In the genomic region with DNA sequence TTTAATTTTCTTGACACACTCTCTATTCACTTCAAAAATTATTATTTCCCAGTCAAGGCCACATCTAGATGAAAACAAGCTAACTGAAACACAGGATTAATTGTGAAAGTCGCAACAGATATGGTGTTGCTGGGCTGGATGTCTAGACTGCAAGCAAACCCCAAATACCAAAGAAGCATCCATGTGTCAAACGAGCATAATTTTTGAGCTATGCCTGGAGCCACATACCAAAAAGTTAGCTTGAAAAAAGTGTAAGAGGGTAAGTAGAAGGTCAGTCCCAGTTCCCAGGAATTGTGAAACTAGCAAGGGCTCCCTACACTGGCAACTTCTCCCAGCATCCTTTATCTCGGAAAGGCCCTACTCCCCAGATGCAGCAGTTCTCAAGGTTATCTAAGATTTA, we compare ENCODE assay signal across 8 mouse cellular contexts. TPM values are rescaled to one million over a fixed set of nuclear protein-coding genes. Genes with fewer than 3 reads are reported as not detected.
DNase-seq lines count a peak whose midpoint lies in the region; ATAC-seq and TF ChIP-seq lines count a peak whose summit lies in the region.

No protein-coding gene starts in this region.

- intact Hi-C loops in gastrocnemius, postnatal 14 days (cut with DNase I; ENCODE audit: low total_unique reads) = no loop called here
- intact Hi-C loops in left cerebral cortex, postnatal 10 days (cut with DNase I) = no loop called here

- H3K27me3 ChIP-seq in embryonic facial prominence, embryonic 13.5 days = no peaks in the 10 kb centered on the region
- no peaks in the 10 kb centered on the region for H3K27me3 ChIP-seq in kidney, postnatal 0 days (ENCODE audit: insufficient read depth, low read length)
- no peaks in the 10 kb centered on the region for H3K27me3 ChIP-seq in midbrain, postnatal 0 days (ENCODE audit: insufficient read depth, low read length)

- peak overlapping the region; percentile 96 for H3K9ac ChIP-seq in embryonic facial prominence, embryonic 13.5 days
- H3K9ac ChIP-seq in kidney, postnatal 0 days (ENCODE audit: low read depth, low read length) = peak overlapping the region; percentile 94
- H3K9ac ChIP-seq in midbrain, postnatal 0 days (replicated peaks; ENCODE audit: low read length, poor library complexity, severe bottlenecking) = no peak overlapping the region

- H3K9me3 ChIP-seq in embryonic facial prominence, embryonic 13.5 days = no peaks in the 10 kb centered on the region
- H3K9me3 ChIP-seq in kidney, postnatal 0 days (replicated peaks; ENCODE audit: low read length) = no peaks in the 10 kb centered on the region
- no peaks in the 10 kb centered on the region for H3K9me3 ChIP-seq in midbrain, postnatal 0 days (ENCODE audit: low read length)

- 14% methylated on average over 3 of the region's 3 CpGs for WGBS in embryonic facial prominence, embryonic 13.5 days
- WGBS in kidney, postnatal 0 days = 9% methylated on average over 3 of the region's 3 CpGs
- WGBS in midbrain, postnatal 0 days = 20% methylated on average over 3 of the region's 3 CpGs

- peaks cover 20% of the 10 kb centered on the region for H3K4me1 ChIP-seq in embryonic facial prominence, embryonic 13.5 days
- 0 out of 2 replicates have a peak, but pooled peaks cover 5% of the 10 kb centered on the region for H3K4me1 ChIP-seq in kidney, postnatal 0 days (replicated peaks; ENCODE audit: insufficient read depth, low read length)
- H3K4me1 ChIP-seq in midbrain, postnatal 0 days (ENCODE audit: insufficient read depth, low read length) = 0 out of 2 replicates have a peak, but pooled peaks cover 3% of the 10 kb centered on the region

- DNase-seq in kidney, adult 9 months = peak; percentile 34
- DNase-seq in kidney, adult 11 months = no peak
- DNase-seq in kidney, postnatal 0 days (ENCODE audit: low spot score) = peak; percentile 18
- no peak for DNase-seq in midbrain, postnatal 0 days (ENCODE audit: low spot score)
- no peak for DNase-seq in gastrocnemius, postnatal 14 days
- no peak for DNase-seq in left cerebral cortex, postnatal 10 days (ENCODE audit: extremely low spot score in 1 of 2, low spot score in 2 of 2)
- DNase-seq in layer of hippocampus, adult 8-10 months (ENCODE audit: low spot score in 2 of 2) = no peak

- H3K36me3 ChIP-seq in embryonic facial prominence, embryonic 13.5 days = no peaks in the 10 kb centered on the region
- no peaks in the 10 kb centered on the region for H3K36me3 ChIP-seq in kidney, postnatal 0 days (ENCODE audit: insufficient read depth, low read length)
- H3K36me3 ChIP-seq in midbrain, postnatal 0 days (ENCODE audit: insufficient read depth, low read length) = no peaks in the 10 kb centered on the region

- H3K4me3 ChIP-seq in embryonic facial prominence, embryonic 13.5 days = peak overlapping the region; percentile 91
- peak overlapping the region; percentile 87 for H3K4me3 ChIP-seq in kidney, postnatal 0 days (replicated peaks; ENCODE audit: low read depth, low read length)
- 0 out of 2 replicates have a peak overlapping the region, but pooled peaks have one; percentile 81 for H3K4me3 ChIP-seq in midbrain, postnatal 0 days (ENCODE audit: low read depth, low read length)

- peak overlapping the region; percentile 71 for H3K4me2 ChIP-seq in embryonic facial prominence, embryonic 13.5 days
- H3K4me2 ChIP-seq in kidney, postnatal 0 days (ENCODE audit: low read length) = peak overlapping the region; percentile 94
- peak overlapping the region; percentile 15; the same call in 1 of the 2 replicates for H3K4me2 ChIP-seq in midbrain, postnatal 0 days (ENCODE audit: low read depth, low read length, poor library complexity, severe bottlenecking)

- no peak for ATAC-seq in embryonic facial prominence, embryonic 13.5 days (ENCODE audit: insufficient number of reproducible peaks, insufficient read depth, low FRiP score, low TSS enrichment, low read depth)
- no peak for ATAC-seq in kidney, postnatal 0 days (replicated peaks; ENCODE audit: low FRiP score, low read depth)
- ATAC-seq in midbrain, postnatal 0 days (ENCODE audit: low FRiP score) = no peak

- peak overlapping the region; percentile 96; the same call in 1 of the 2 replicates for H3K27ac ChIP-seq in embryonic facial prominence, embryonic 13.5 days
- 0 out of 2 replicates have a peak overlapping the region, but pooled peaks have one; percentile 97 for H3K27ac ChIP-seq in kidney, postnatal 0 days
- H3K27ac ChIP-seq in midbrain, postnatal 0 days (ENCODE audit: low read depth, low read length) = no peak overlapping the region

- TF ChIP-seq CTCF in kidney, postnatal 0 days (IDR thresholded peaks at IDR 0.05; ENCODE audit: low read depth) = no peak
- no peak for TF ChIP-seq CTCF in midbrain, postnatal 0 days (IDR thresholded peaks at IDR 0.05)

RNA-seq across cellular contexts. Expression of a gene that starts 2.6 kb away (rescaled TPM):
- polyA plus RNA-seq in embryonic facial prominence, embryonic 13.5 days (2015; fragmentation: Nextera tagmentation; extraction: Ambion mirVana) = 119 and 121 TPM in 2 replicates
- 103 and 107 TPM in 2 replicates for polyA plus RNA-seq in kidney, postnatal 0 days (2015; fragmentation: Nextera tagmentation; extraction: Ambion mirVana)
- 10.4 and 10.5 TPM in 2 replicates for total RNA-seq in midbrain, postnatal 0 days (2014; rRNA removed)
- 7.3 and 9.3 TPM in 2 replicates for polyA plus RNA-seq in midbrain, postnatal 0 days (2015; fragmentation: Nextera tagmentation; extraction: Ambion mirVana)
- total RNA-seq in gastrocnemius, postnatal 14 days (2021) = 1 to 10 TPM; 2.5 to 2.9 TPM
- total RNA-seq in left cerebral cortex, postnatal 10 days (2021) = 1 to 10 TPM; 3.8 to 4.5 TPM
- total RNA-seq in layer of hippocampus, adult 8-10 months (2022) = 1 to 10 TPM; 2.9 to 5.3 (median 4.0) TPM

RNA-seq across cellular contexts. Expression of a gene that starts 47.7 kb away (rescaled TPM):
- polyA plus RNA-seq in embryonic facial prominence, embryonic 13.5 days (2015; fragmentation: Nextera tagmentation; extraction: Ambion mirVana) = 15.9 and 16.6 TPM in 2 replicates
- 10.1 and 12.6 TPM in 2 replicates for polyA plus RNA-seq in kidney, postnatal 0 days (2015; fragmentation: Nextera tagmentation; extraction: Ambion mirVana)
- total RNA-seq in midbrain, postnatal 0 days (2014; rRNA removed) = 13.6 and 18.0 TPM in 2 replicates
- polyA plus RNA-seq in midbrain, postnatal 0 days (2015; fragmentation: Nextera tagmentation; extraction: Ambion mirVana) = 5.9 and 6.5 TPM in 2 replicates
- 10 to 100 TPM in 1 of 2 experiments, 1 to 10 TPM in 1; 7.9 to 12.6 TPM for total RNA-seq in gastrocnemius, postnatal 14 days (2021)
- total RNA-seq in left cerebral cortex, postnatal 10 days (2021) = 1 to 10 TPM; 6.2 to 8.0 TPM
- 10 to 100 TPM in 2 of 4 experiments, 1 to 10 TPM in 2; 8.0 to 11.7 (median 10.1) TPM for total RNA-seq in layer of hippocampus, adult 8-10 months (2022)

Comparison
In these comparisons a context has a peak if more than half of its experiments do, and no peak if none do; other contexts are left out.
1. DNase-seq: peak in kidney, adult 9 months (single experiment) and kidney, postnatal 0 days (single experiment); none in kidney, adult 11 months (single experiment), midbrain, postnatal 0 days (single experiment), gastrocnemius, postnatal 14 days (single experiment), left cerebral cortex, postnatal 10 days (0 of 2) and layer of hippocampus, adult 8-10 months (0 of 2).
2. H3K4me2 ChIP-seq: peak in every context shown above with its lines; median percentile 94 in kidney, postnatal 0 days; 71 in embryonic facial prominence, embryonic 13.5 days; 15 in midbrain, postnatal 0 days.
3. Peak in every context shown above with its lines, with median percentiles within 50 percentile points of each other: H3K4me3 ChIP-seq.